Comparison of ENCODE assay signal across 16 mouse cellular contexts in the genomic region with DNA sequence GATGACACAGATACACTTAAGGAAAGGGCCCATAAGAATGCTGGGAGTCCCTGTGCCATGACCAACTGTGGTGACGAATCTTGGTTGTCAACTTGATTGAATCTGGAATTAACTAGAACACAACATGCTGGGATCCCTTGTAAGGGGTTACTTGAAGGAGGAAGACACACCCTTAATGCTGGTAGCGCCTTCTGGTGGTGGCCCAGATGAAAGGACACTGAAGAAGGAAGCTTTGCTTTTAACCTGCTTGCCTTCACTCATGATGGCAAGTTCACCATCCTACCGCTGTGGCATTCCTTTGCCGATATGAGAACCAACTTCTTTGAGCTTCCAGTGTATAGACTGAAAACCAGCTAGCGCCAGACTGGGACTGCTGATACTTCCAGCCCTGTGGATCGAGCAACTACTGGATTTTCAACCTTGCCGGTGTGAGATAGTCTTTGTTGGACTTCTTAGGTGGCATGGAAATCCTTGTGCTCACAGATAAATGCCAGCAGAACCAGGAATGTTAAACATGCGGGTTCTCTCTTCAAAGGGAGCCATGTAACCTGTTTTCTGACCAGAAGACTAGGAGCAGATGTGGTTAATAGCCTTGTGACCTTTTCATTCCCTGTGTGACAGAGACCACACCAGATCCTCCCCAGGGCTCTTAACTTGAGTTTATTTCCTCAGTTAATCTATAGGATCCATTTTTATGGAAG. TPM values are rescaled to one million over a fixed set of nuclear protein-coding genes. Genes with fewer than 3 reads are reported as not detected.
DNase-seq lines count a peak whose midpoint lies in the region; ATAC-seq and TF ChIP-seq lines count a peak whose summit lies in the region.
"Had no signal": no experiment of that assay in that cellular context is flagged by ENCODE, and none has a peak within 500 bp of the region (broad histone marks: within the 10 kb centered on the region; RNA-seq: fewer than 3 reads in every experiment).

No protein-coding gene starts in this region.

- no peaks in the 10 kb centered on the region for H3K9me3 ChIP-seq in heart, embryonic 10.5 days
- H3K9me3 ChIP-seq in midbrain, embryonic 11.5 days (ENCODE audit: control insufficient read depth, low read length) = no peaks in the 10 kb centered on the region
- H3K9me3 ChIP-seq in midbrain, embryonic 16.5 days (replicated peaks; ENCODE audit: control insufficient read depth, low read length, poor library complexity, severe bottlenecking) = no peaks in the 10 kb centered on the region
- H3K9me3 ChIP-seq in stomach, postnatal 0 days (ENCODE audit: control insufficient read depth, low read length) = no peaks in the 10 kb centered on the region
- H3K9me3 ChIP-seq: G1E; hindbrain, embryonic 15.5 days; midbrain, embryonic 12.5 days had no signal

- DNase-seq in heart, embryonic 10.5 days (ENCODE audit: low spot score) = peak; percentile 57
- DNase-seq in heart, postnatal 10 days = no peak
- peak; percentile 84 for DNase-seq in midbrain, embryonic 11.5 days (ENCODE audit: low spot score, missing footprints)
- peak; percentile 59 for DNase-seq in ZHBTc4 (ENCODE audit: low read depth, low spot score)
- no peak for DNase-seq in stomach, postnatal 0 days (ENCODE audit: low spot score)
- DNase-seq in left cerebral cortex, postnatal 14 days (ENCODE audit: low spot score in 2 of 2) = no peak
- DNase-seq in layer of hippocampus, postnatal 36 days = no peak
- DNase-seq: adrenal gland, postnatal 25 days; cerebellum, adult 9-11 months; gastrocnemius, postnatal 25 days; layer of hippocampus, adult 9-11 months had no signal

- 80% methylated on average over 8 of the region's 8 CpGs for WGBS in heart, embryonic 10.5 days
- WGBS in midbrain, embryonic 11.5 days = 79% methylated on average over 8 of the region's 8 CpGs
- WGBS in midbrain, embryonic 16.5 days = 86% methylated on average over 8 of the region's 8 CpGs
- WGBS in stomach, postnatal 0 days = 83% methylated on average over 8 of the region's 8 CpGs

- no peak overlapping the region for H3K4me3 ChIP-seq in heart, embryonic 10.5 days
- H3K4me3 ChIP-seq in midbrain, embryonic 11.5 days (ENCODE audit: low read depth, low read length) = no peak overlapping the region
- H3K4me3 ChIP-seq in midbrain, embryonic 16.5 days (ENCODE audit: low read depth, low read length) = no peak overlapping the region
- H3K4me3 ChIP-seq in stomach, postnatal 0 days (ENCODE audit: low read depth, low read length) = no peak overlapping the region
- H3K4me3 ChIP-seq: hindbrain, embryonic 15.5 days; midbrain, embryonic 12.5 days had no signal

- no peaks in the 10 kb centered on the region for H3K36me3 ChIP-seq in heart, embryonic 10.5 days
- no peaks in the 10 kb centered on the region for H3K36me3 ChIP-seq in midbrain, embryonic 11.5 days (ENCODE audit: control insufficient read depth, insufficient read depth, low read length)
- no peaks in the 10 kb centered on the region for H3K36me3 ChIP-seq in midbrain, embryonic 16.5 days (ENCODE audit: control insufficient read depth, insufficient read depth, low read length)
- no peaks in the 10 kb centered on the region for H3K36me3 ChIP-seq in stomach, postnatal 0 days (ENCODE audit: control insufficient read depth, insufficient read depth, low read length)
- H3K36me3 ChIP-seq: G1E; hindbrain, embryonic 15.5 days; midbrain, embryonic 12.5 days had no signal

- 0 out of 2 replicates have a peak, but pooled peaks cover 4% of the 10 kb centered on the region for H3K4me1 ChIP-seq in heart, embryonic 10.5 days
- H3K4me1 ChIP-seq in midbrain, embryonic 11.5 days (ENCODE audit: control insufficient read depth, insufficient read depth, low read length) = peaks cover 11% of the 10 kb centered on the region; the same call in 1 of the 2 replicates
- H3K4me1 ChIP-seq in midbrain, embryonic 16.5 days (ENCODE audit: control insufficient read depth, insufficient read depth, low read length) = no peaks in the 10 kb centered on the region; the same call in 1 of the 2 replicates
- no peaks in the 10 kb centered on the region for H3K4me1 ChIP-seq in stomach, postnatal 0 days (replicated peaks; ENCODE audit: control insufficient read depth, insufficient read depth)
- H3K4me1 ChIP-seq: hindbrain, embryonic 15.5 days had no signal

- no peak overlapping the region for H3K9ac ChIP-seq in midbrain, embryonic 11.5 days (ENCODE audit: low read length)
- H3K9ac ChIP-seq in midbrain, embryonic 16.5 days (ENCODE audit: low read depth, low read length) = no peak overlapping the region
- H3K9ac ChIP-seq in stomach, postnatal 0 days (ENCODE audit: low read length) = no peak overlapping the region
- H3K9ac ChIP-seq: hindbrain, embryonic 15.5 days; midbrain, embryonic 12.5 days had no signal

- peak; percentile 52 for TF ChIP-seq CTCF in stomach, postnatal 0 days (IDR thresholded peaks at IDR 0.05; ENCODE audit: low read depth)

- no peak for ATAC-seq in midbrain, embryonic 11.5 days (ENCODE audit: low FRiP score)
- no peak for ATAC-seq in midbrain, embryonic 16.5 days
- ATAC-seq in stomach, postnatal 0 days (ENCODE audit: low FRiP score, low TSS enrichment) = no peak

- H3K27me3 ChIP-seq in heart, embryonic 10.5 days (ENCODE audit: insufficient read depth, poor library complexity, severe bottlenecking) = no peaks in the 10 kb centered on the region
- no peaks in the 10 kb centered on the region for H3K27me3 ChIP-seq in midbrain, embryonic 11.5 days (ENCODE audit: control insufficient read depth, insufficient read depth, low read length)
- no peaks in the 10 kb centered on the region for H3K27me3 ChIP-seq in midbrain, embryonic 16.5 days (ENCODE audit: control insufficient read depth, insufficient read depth, low read depth, low read length)
- H3K27me3 ChIP-seq in stomach, postnatal 0 days (ENCODE audit: control insufficient read depth, insufficient read depth, low read length) = no peaks in the 10 kb centered on the region
- H3K27me3 ChIP-seq: hindbrain, embryonic 15.5 days had no signal

- TF ChIP-seq EP300 in stomach, postnatal 0 days (optimal IDR thresholded peaks at IDR 0.05) = no peak

- H3K27ac ChIP-seq in heart, embryonic 10.5 days = no peak overlapping the region
- no peak overlapping the region for H3K27ac ChIP-seq in midbrain, embryonic 11.5 days (ENCODE audit: low read depth, low read length)
- H3K27ac ChIP-seq in midbrain, embryonic 16.5 days (ENCODE audit: low read length) = no peak overlapping the region
- H3K27ac ChIP-seq in stomach, postnatal 0 days (replicated peaks) = no peak overlapping the region
- H3K27ac ChIP-seq: hindbrain, embryonic 15.5 days; midbrain, embryonic 12.5 days had no signal

- no peak overlapping the region for H3K4me2 ChIP-seq in midbrain, embryonic 11.5 days
- no peak overlapping the region for H3K4me2 ChIP-seq in midbrain, embryonic 16.5 days (ENCODE audit: low read length)
- H3K4me2 ChIP-seq in stomach, postnatal 0 days (replicated peaks; ENCODE audit: low read depth) = no peak overlapping the region
- H3K4me2 ChIP-seq: hindbrain, embryonic 15.5 days; midbrain, embryonic 12.5 days had no signal

- intact Hi-C loops in heart, postnatal 10 days (cut with DNase I) = no loop called here
- intact Hi-C loops in left cerebral cortex, postnatal 14 days (cut with DNase I) = no loop called here

RNA-seq across cellular contexts. Expression of gene Kcnmb3, which starts 2.5 kb away (rescaled TPM):
- not detected in 2 replicates for polyA plus RNA-seq in heart, embryonic 10.5 days (2016; fragmentation: Nextera tagmentation; extraction: Ambion mirVana)
- under 1 TPM; 0.20 to 0.55 TPM for total RNA-seq in heart, postnatal 10 days (2021)
- polyA plus RNA-seq in midbrain, embryonic 11.5 days (2014; fragmentation: Nextera tagmentation; extraction: Ambion mirVana) = 0.08 and 0.15 TPM in 2 replicates
- 0.10 and 0.16 TPM in 2 replicates for polyA plus RNA-seq in midbrain, embryonic 16.5 days (2015; fragmentation: Nextera tagmentation; extraction: Ambion mirVana)
- 0.05 TPM in 2 replicates for polyA plus RNA-seq in stomach, postnatal 0 days (2015; fragmentation: Nextera tagmentation; extraction: Ambion mirVana)
- total RNA-seq in left cerebral cortex, postnatal 14 days (2021) = under 1 TPM in 1 of 2 experiments, not detected in 1; 0.75 TPM
- under 1 TPM; 0.43 to 0.92 TPM for total RNA-seq in layer of hippocampus, postnatal 36 days (2021)
- total RNA-seq: G1E; gastrocnemius, postnatal 25 days; liver, adult 2 months had no signal
- polyA plus RNA-seq: G1E; hindbrain, embryonic 15.5 days; liver, adult 2 months had no signal

RNA-seq across cellular contexts. Expression of gene Zfp639, which starts 15.5 kb away (rescaled TPM):
- 31.4 and 40.2 TPM in 2 replicates for polyA plus RNA-seq in heart, embryonic 10.5 days (2016; fragmentation: Nextera tagmentation; extraction: Ambion mirVana)
- total RNA-seq in heart, postnatal 10 days (2021) = 10 to 100 TPM; 24.0 to 30.2 TPM
- polyA plus RNA-seq in midbrain, embryonic 11.5 days (2014; fragmentation: Nextera tagmentation; extraction: Ambion mirVana) = 42.1 and 50.3 TPM in 2 replicates
- polyA plus RNA-seq in midbrain, embryonic 16.5 days (2015; fragmentation: Nextera tagmentation; extraction: Ambion mirVana) = 36.6 and 41.7 TPM in 2 replicates
- polyA plus RNA-seq in stomach, postnatal 0 days (2015; fragmentation: Nextera tagmentation; extraction: Ambion mirVana) = 23.7 and 23.9 TPM in 2 replicates
- 10 to 100 TPM; 34.7 to 37.1 TPM for total RNA-seq in left cerebral cortex, postnatal 14 days (2021)
- 10 to 100 TPM; 36.4 to 42.9 TPM for total RNA-seq in layer of hippocampus, postnatal 36 days (2021)

RNA-seq across cellular contexts. Expression of gene Mfn1, which starts 34.7 kb away (rescaled TPM):
- 45.6 and 65.3 TPM in 2 replicates for polyA plus RNA-seq in heart, embryonic 10.5 days (2016; fragmentation: Nextera tagmentation; extraction: Ambion mirVana)
- total RNA-seq in heart, postnatal 10 days (2021) = 100 to 1,000 TPM; 326 to 361 TPM
- 29.7 and 31.2 TPM in 2 replicates for polyA plus RNA-seq in midbrain, embryonic 11.5 days (2014; fragmentation: Nextera tagmentation; extraction: Ambion mirVana)
- 41.7 and 43.5 TPM in 2 replicates for polyA plus RNA-seq in midbrain, embryonic 16.5 days (2015; fragmentation: Nextera tagmentation; extraction: Ambion mirVana)
- polyA plus RNA-seq in stomach, postnatal 0 days (2015; fragmentation: Nextera tagmentation; extraction: Ambion mirVana) = 18.3 and 22.3 TPM in 2 replicates
- 100 to 1,000 TPM in 1 of 2 experiments, 10 to 100 TPM in 1; 94.2 to 110 TPM for total RNA-seq in left cerebral cortex, postnatal 14 days (2021)
- 10 to 100 TPM; 85.1 to 98.9 TPM for total RNA-seq in layer of hippocampus, postnatal 36 days (2021)

Comparison
In these comparisons a context has a peak if more than half of its experiments do, and no peak if none do; other contexts are left out.
1. DNase-seq: peak in heart, embryonic 10.5 days (single experiment), midbrain, embryonic 11.5 days (single experiment) and ZHBTc4 (single experiment); none in heart, postnatal 10 days (0 of 2), stomach, postnatal 0 days (single experiment), left cerebral cortex, postnatal 14 days (0 of 2) and layer of hippocampus, postnatal 36 days (0 of 2).